Mouse (Mus musculus): ENCODE measurements around the gene Hist1h2be.
"Not testable (repeated sequence)": the region's sequence is repeated elsewhere in the genome, so short reads cannot be mapped to it uniquely, and the experiment has no call there.

The Hist1h2be gene

GRCm38 (mm10) chr13:23592614-23593013 is 28.3 kb downstream of the Hist1h2be start:
- in situ Hi-C loops (cut with MseI, MboI) = no loop called here

- in situ Hi-C loops (cut with MseI, MboI) = not testable (repeated sequence)
Observed at GRCm38 (mm10) chr13:23591886-23592285, 29.0 kb downstream of the Hist1h2be start.

GRCm38 (mm10) chr13:23591206-23591605 is 29.7 kb downstream of the Hist1h2be start:
- in situ Hi-C loops (cut with MseI, MboI) = no loop called here

- in situ Hi-C loops (cut with MseI, MboI) = no loop called here
Observed at GRCm38 (mm10) chr13:23586940-23587225, 34.0 kb downstream of the Hist1h2be start.

GRCm38 (mm10) chr13:23586099-23586939 is 34.6 kb downstream of the Hist1h2be start:
- in situ Hi-C loops (cut with MseI, MboI) = no loop called here

GRCm38 (mm10) chr13:23585442-23586098 is 35.4 kb downstream of the Hist1h2be start:
- in situ Hi-C loops (cut with MseI, MboI) = not testable (repeated sequence)

GRCm38 (mm10) chr13:23585029-23585441 is 35.9 kb downstream of the Hist1h2be start:
- in situ Hi-C loops (cut with MseI, MboI) = no loop called here

GRCm38 (mm10) chr13:23584331-23584730 is 36.6 kb downstream of the Hist1h2be start:
- in situ Hi-C loops (cut with MseI, MboI) = no loop called here

- in situ Hi-C loops (cut with MseI, MboI) = no loop called here
Observed at GRCm38 (mm10) chr13:23583387-23584068, 37.4 kb downstream of the Hist1h2be start.

- in situ Hi-C loops (cut with MseI, MboI) = no loop called here
Observed at GRCm38 (mm10) chr13:23582219-23583056, 38.5 kb downstream of the Hist1h2be start.

- in situ Hi-C loops (cut with MseI, MboI) = no loop called here
Observed at GRCm38 (mm10) chr13:23581408-23582218, 39.3 kb downstream of the Hist1h2be start, which contains the start of gene Hist1h4d. Gene Hist1h4d, plus strand, starts transcription at chr13:23581598.

GRCm38 (mm10) chr13:23577835-23578234 is 43.1 kb downstream of the Hist1h2be start:
- in situ Hi-C loops (cut with MseI, MboI) = no loop called here

GRCm38 (mm10) chr13:23576906-23577639 is 43.9 kb downstream of the Hist1h2be start:
- in situ Hi-C loops (cut with MseI, MboI) = no loop called here

GRCm38 (mm10) chr13:23576351-23576881 is 44.5 kb downstream of the Hist1h2be start:
- in situ Hi-C loops (cut with MseI, MboI) = no loop called here

- in situ Hi-C loops (cut with MseI, MboI) = not testable (repeated sequence)
Observed at GRCm38 (mm10) chr13:23575864-23576313, 45.0 kb downstream of the Hist1h2be start.

GRCm38 (mm10) chr13:23575271-23575851 is 45.6 kb downstream of the Hist1h2be start, which contains the start of gene Hist1h3d:
Gene Hist1h3d, plus strand, starts transcription at chr13:23575763.
- in situ Hi-C loops (cut with MseI, MboI) = no loop called here

- in situ Hi-C loops (cut with MseI, MboI) = not testable (repeated sequence)
Observed at GRCm38 (mm10) chr13:23574546-23575170, 46.3 kb downstream of the Hist1h2be start.

- in situ Hi-C loops (cut with MseI, MboI) = not testable (repeated sequence)
Observed at GRCm38 (mm10) chr13:23573898-23574524, 46.9 kb downstream of the Hist1h2be start, which contains the start of the genes Hist1h2bf and Hist1h2ad. Gene Hist1h2bf, minus strand, starts transcription at chr13:23574196. Gene Hist1h2ad, plus strand, starts transcription at chr13:23574381.

All from mouse trophoblast stem cell (cell line).